Mouse (Mus musculus) CH12.LX (cell line): ENCODE data around the gene Ktn1.

Experiments
- BHLHE40 ChIP-seq: IDR thresholded peaks from 2 replicates; pipeline ENCODE4 v1.6.1; 2011; ENCODE audit warnings: mild to moderate bottlenecking, low read depth, low read length, improper control_type of control experiment
- CTCF ChIP-seq, 2 experiments: IDR thresholded peaks in 1 of 2; conservative IDR thresholded peaks in 1 of 2; 2 replicates each; pipeline ENCODE4 v1.5.1; 2011 to 2012; ENCODE audit warnings: low read depth in 2 of 2, low read length in 2 of 2, improper control_type of control experiment in 1 of 2, inconsistent platforms in 1 of 2, mild to moderate bottlenecking in 1 of 2, moderate library complexity in 1 of 2
- E2F4 ChIP-seq: IDR thresholded peaks from 2 replicates; pipeline ENCODE4 v1.6.1; 2011; ENCODE audit warnings: low read depth, low read length, improper control_type of control experiment; ENCODE audit not compliant: insufficient replicate concordance
- ELF1 ChIP-seq: IDR thresholded peaks from 2 replicates; pipeline ENCODE4 v1.6.1; 2014; ENCODE audit warnings: low read depth, mild to moderate bottlenecking, inconsistent platforms, low read length, improper control_type of control experiment
- JUND ChIP-seq: conservative IDR thresholded peaks from 2 replicates; pipeline ENCODE4 v1.6.1; 2011; ENCODE audit warnings: low read depth, low read length, improper control_type of control experiment
- MAZ ChIP-seq: IDR thresholded peaks from 2 replicates; pipeline ENCODE4 v1.6.1; 2012; ENCODE audit warnings: low read depth, mild to moderate bottlenecking, inconsistent platforms, low read length, improper control_type of control experiment, moderate library complexity
- MYC ChIP-seq: IDR thresholded peaks from 2 replicates; pipeline ENCODE4 v1.6.1; 2011; ENCODE audit warnings: low read depth, mild to moderate bottlenecking, improper control_type of control experiment, low read length
- POLR2A ChIP-seq: IDR thresholded peaks from 2 replicates; pipeline ENCODE4 v1.6.1; 2011; ENCODE audit warnings: low read depth, mild to moderate bottlenecking, improper control_type of control experiment, low read length
- POLR2AphosphoS2 ChIP-seq: IDR thresholded peaks from 2 replicates; pipeline ENCODE4 v1.6.1; 2011; ENCODE audit warnings: low read depth, low read length, improper control_type of control experiment
- RAD21 ChIP-seq: IDR thresholded peaks from 2 replicates; pipeline ENCODE4 v1.6.1; 2011; ENCODE audit warnings: low read depth, mild to moderate bottlenecking, low read length, improper control_type of control experiment, moderate library complexity
- SMC3 ChIP-seq: IDR thresholded peaks from 2 replicates; pipeline ENCODE4 v1.6.1; 2011; ENCODE audit warnings: low read depth, low read length, improper control_type of control experiment
- TBP ChIP-seq: conservative IDR thresholded peaks from 2 replicates; pipeline ENCODE4 v1.6.1; 2011; ENCODE audit warnings: low read depth, low read length, improper control_type of control experiment
- USF1 ChIP-seq: IDR thresholded peaks from 2 replicates; pipeline ENCODE4 v1.6.1; 2014; ENCODE audit warnings: low read depth, mild to moderate bottlenecking, inconsistent platforms, low read length, improper control_type of control experiment
- ZKSCAN1 ChIP-seq: IDR thresholded peaks from 2 replicates; pipeline ENCODE4 v1.6.1; 2012; ENCODE audit warnings: low read depth, inconsistent platforms, low read length, improper control_type of control experiment, borderline replicate concordance

DNA sequence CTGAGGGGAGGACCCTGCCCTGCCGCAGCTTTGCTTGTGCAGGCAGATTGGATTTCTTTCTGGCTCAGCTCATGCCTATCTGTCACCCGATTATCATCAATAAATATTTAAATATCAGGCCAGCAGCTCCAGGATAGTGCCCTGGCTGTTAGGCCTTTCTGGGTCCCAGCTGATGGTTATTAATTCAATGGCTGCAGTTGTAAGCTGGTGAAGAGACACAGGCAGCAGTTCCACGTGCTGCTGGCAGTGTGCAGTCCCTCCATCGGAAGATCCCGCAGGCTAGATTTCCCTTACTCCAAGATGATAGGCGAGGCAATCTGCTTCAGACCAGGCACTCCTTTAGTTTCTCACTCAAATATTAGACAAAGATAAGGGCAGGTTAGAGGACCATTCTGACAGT lies 116.9 kb downstream of the Ktn1 start:
- TF ChIP-seq CTCF (conservative IDR thresholded peaks at IDR 0.05 in 1 of 2, IDR thresholded peaks at IDR 0.05 in 1 of 2; ENCODE audit: low read depth in 2 of 2, low read length in 2 of 2) (no peak), ELF1 (no peak), TBP (no peak), JUND (no peak), RAD21 (no peak), MAZ (no peak), E2F4 (no peak), ZKSCAN1 (no peak), POLR2A (no peak), BHLHE40 (no peak), USF1 (no peak), MYC (no peak), SMC3 (no peak), POLR2AphosphoS2 (no peak)
